Mouse (Mus musculus): ENCODE measurements around the gene Uvrag.

Gene Uvrag

DNA sequence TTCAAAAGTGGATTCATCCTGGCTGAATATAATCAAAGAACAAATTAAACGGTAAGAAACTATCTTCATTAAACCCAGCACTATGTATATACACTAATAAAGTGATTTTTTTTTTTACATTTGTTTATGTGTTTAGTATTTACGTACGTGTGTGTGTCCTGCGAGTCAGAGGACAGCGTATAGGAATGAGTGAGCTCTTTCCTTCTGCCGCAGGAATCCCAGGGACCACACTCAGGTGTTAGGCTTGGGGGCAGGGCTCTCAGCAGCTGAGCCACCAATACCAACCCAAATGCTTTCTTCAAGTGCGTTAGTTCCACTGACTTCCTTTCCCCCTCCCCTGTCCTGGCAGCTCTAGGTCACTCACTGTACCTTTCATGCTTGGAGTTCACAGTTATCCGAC lies 125.0 kb downstream of the Uvrag start:
- DNase-seq: no peak

DNA sequence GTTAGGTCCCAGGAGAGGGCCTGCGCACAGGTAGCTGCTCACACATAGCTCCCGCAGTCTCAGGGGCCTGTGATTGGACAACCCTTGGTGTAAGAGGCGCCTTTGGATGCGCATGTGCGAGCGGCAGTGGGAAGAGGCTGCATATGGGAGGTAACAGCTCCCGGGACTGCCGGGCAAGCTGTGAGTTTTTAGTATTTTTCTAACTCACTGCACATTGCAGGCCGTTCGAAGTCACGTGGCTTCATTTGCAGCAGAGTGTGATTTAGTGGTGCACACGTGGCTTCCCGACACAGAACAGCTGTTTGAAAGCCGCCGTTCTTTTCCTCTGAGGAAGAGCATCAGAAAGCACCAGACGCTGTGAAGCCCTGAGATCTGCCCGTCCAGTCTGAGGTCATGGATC lies 125.5 kb downstream of the Uvrag start:
- peak; percentile 36 for DNase-seq

- no peak for DNase-seq
Observed at GRCm38 (mm10) chr7:99014620-99015019, 126.3 kb downstream of the Uvrag start.

DNA sequence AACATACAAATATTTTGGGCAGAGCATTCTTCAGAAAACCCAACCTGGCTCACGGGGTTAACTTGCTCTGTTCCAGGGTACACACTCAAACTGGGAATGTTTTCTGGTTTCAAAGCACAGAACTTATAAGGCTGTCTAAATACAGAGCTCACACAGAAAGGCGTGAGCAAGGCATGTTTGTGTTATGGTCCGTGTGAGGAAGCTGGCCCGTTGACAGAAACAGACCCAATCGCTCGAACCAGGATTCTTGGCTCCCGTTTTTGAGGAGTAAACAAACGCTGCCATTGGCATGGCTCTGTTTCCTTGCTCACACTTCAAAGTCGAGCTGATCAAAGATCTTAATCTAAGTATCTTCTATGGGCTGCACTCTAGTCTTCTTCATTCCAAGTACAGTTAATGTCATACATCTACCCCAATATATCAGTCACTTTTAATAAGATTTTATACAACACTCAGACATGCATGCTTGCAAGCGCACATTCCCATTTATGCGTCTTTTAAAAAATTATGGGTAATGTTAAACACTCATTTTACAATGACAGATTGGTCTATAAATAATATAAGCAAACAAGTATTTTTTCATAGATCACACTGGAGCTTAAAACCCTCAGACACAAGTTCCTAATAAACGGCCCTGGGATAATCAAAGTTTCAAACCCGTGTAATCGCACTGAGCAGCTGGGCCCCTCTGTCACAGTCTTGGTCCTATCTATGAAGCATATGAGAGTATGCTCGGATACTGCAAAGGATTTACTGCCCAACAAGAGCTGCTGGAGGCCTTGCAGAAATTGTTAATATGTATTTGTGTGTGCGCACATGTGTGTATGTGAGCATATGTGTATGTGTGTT lies 133.2 kb downstream of the Uvrag start:
- no peak for DNase-seq

DNA sequence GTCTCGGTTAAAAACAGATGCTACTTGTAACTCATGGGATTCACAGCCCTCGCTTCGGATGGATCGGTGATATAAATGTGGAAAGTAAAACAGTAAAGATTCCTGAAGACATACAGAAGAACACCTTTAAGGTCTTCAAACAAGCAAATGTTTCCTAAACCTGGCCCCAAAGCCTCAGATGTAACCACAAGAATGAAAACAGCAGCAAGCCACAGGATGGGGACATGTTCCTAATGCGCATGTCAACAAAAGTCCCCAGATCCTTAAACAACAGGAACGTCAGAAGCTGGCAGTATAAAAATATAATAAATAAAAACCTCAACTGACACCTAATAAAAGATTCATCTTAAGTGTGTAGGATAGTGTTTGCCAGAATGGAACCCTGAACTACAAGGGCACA lies 137.7 kb downstream of the Uvrag start:
- no peak for DNase-seq

GRCm38 (mm10) chr7:98998722-98999121 lies 142.2 kb downstream of the Uvrag start:
- no peak for DNase-seq

DNA sequence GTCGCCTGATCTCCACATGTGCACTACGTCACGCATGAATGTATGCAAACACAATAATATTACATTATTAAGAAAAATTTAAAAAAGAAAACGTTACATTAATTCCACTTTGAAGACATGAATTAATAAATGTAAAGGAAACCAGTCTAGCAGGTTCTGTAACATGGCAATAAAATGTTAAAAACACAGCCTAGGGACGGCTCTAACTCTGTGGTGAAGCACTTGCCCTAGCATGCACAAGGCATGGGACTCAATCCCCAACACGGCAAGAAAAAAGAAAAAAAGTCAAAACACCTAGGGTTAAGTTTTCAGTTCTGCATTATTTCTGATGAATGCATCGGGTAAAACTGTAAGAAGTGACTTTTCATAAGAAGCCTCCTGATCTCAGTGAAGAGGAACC lies 143.2 kb downstream of the Uvrag start:
- no peak for DNase-seq

- DNase-seq: no peak
Observed at GRCm38 (mm10) chr7:98996791-98997190, 144.2 kb downstream of the Uvrag start.

DNA sequence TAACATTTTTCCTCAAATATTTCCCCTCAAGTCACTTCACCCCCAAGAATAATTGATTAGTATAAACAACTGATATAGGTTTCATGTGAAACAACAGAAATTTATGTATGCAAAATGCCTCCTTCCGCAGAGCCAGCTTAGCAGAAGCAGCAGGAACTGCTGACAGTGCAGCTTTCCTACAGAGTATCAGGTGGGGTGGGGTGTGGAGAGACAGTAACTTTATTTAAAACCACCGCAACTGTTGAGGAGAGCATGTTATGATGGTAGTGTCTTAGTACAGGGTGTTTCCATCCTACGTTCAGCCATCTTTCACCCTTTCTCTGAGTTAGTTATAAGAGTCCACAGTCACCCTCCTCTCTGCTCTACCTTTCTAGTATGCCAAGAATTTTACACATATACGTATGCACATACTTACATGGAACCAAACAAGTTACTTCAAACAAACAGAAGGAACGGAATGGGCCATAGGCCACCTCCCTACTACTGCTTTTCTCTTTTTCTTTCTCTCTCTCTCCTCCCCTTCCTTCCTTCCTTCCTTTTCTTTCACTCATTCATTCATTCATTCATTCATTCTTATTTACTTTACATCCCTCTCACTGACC lies 145.7 kb downstream of the Uvrag start:
- no peak for DNase-seq

DNA sequence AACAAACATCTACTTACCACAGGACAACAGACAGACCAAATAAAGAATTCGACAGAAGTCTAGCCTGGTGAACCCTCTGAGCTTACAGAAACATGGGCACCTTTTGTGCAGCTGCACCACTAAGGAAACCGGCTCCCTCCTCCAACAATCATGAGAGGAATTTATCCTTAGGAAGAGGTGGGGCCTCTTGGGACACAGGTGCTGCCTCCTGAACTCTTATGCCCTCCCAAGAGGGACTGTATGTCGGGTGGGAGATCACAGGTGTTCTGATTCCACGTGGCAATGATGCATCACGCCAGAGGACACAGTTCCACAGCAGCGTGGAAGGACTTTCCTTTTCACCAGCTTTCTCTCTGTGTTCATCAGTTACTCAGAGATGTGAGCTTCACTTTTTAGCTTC lies 146.8 kb downstream of the Uvrag start:
- no peak for DNase-seq

- DNase-seq: no peak
Observed at GRCm38 (mm10) chr7:98993395-98993794, 147.5 kb downstream of the Uvrag start.

DNA sequence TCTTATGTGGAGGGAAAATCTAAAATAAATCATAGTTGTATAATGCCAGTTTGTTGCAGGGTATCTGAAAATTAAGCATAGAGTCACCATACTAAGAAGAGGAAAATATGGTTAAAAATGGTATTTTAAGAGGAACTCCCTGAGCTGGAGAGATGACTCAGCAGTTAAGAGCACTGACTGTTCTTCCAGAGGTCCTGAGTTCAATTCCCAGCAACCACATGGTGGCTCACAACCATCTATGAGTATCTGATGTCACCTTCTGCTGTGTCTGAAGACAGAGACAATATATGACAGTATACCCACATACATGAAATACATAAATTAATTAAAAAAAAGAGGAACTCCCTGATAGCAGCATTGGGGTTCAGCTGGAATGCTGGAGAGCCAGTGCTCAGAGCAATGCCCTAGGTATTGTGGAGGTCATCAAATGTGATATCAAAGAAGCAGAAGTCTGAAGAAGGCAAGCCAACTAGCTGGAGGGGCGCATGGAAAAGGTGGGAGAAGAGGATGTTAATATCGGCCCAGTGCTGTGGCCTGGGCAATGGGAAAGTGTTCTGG lies 149.7 kb downstream of the Uvrag start:
- DNase-seq: no peak

DNA sequence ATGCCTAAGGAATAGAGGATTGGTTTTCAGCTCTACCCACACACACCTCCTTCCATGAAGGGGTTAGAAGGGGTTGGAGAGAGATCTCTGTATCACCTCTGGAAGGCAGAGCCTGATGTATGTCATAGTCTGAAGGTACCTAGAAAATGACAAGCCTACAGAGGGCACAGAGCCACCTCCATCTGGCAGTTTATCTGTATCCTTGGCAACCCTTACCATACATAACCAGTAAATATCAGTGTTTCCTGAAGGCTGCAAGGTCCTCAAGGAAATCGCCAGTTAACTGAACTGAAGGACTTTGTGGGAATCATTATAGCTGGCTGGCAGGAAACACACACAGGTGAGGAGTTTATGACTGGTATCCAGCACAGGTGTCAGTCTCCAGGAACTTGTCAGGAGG lies 150.4 kb downstream of the Uvrag start:
- DNase-seq: no peak

DNA sequence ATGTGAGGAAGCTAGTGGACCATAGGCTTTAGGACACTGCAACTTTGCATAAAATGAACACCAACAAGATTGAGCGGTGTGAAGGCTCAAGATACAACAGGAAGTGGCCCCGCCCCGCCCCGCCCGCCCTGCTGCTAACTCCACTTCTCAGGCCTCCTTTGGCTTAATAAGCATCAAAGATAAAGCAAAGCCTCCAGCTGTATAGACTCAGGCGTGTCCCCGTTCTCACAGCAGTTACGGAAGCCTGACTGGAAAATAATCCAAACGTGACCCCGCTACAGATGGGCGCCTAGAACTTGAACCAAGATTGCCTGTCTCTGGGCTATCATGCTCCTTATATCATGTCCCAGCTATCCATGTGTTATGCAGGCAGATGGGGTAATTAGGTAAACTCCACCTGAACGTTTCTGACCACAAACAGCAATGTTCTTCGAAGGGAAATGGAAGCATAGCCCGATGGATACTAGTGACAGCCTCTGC lies 153.9 kb downstream of the Uvrag start:
- DNase-seq: no peak

GRCm38 (mm10) chr7:98985935-98986334 lies 155.0 kb downstream of the Uvrag start:
- no peak for DNase-seq

GRCm38 (mm10) chr7:98985489-98985888 lies 155.5 kb downstream of the Uvrag start:
- DNase-seq: no peak

GRCm38 (mm10) chr7:98984319-98984718 lies 156.6 kb downstream of the Uvrag start:
- no peak for DNase-seq

DNA sequence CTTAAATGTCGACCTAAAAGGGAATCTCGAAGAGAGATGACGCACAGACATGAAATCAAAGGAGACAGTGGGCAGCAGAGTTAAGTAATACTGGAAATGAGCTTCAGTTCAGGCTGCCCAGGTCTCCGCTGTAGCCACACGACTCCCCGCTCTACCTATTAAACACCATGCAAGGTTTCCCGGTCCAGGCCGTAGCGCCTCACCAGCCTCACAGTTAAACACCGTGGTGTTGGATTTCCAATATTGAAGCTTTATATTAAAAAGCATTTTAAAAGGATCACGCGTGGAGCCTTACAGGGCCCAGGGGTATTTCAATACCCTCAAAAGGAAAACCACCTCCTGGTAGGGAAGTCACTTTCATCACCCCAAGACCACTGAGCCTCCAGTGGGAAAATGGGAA lies 157.9 kb downstream of the Uvrag start:
- no peak for DNase-seq

DNA sequence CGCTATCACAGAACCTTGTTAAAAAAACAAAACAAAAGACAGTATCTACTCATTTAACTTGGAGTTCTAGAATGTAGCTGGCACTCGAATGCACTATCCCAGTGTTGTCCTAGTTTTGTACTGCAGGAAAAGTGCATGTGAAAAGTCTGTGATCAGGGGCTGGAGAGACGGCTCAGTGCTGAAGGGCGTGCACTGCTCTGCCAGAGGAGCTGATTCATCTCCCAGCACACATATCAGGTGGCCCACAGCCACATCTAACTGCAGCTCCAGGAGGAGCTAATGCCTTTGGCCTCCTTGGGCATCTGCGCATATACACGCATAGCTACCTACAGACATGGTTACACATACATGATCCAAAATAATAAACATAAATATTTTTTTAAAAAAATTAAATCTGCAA lies 159.5 kb downstream of the Uvrag start:
- no peak for DNase-seq

- DNase-seq: no peak
Observed at GRCm38 (mm10) chr7:98976839-98977457, 164.0 kb downstream of the Uvrag start.

- DNase-seq: no peak
Observed at GRCm38 (mm10) chr7:98974590-98974989, 166.4 kb downstream of the Uvrag start.

- DNase-seq: peak; percentile 44
Observed at GRCm38 (mm10) chr7:98970721-98971120, 170.2 kb downstream of the Uvrag start.

DNA sequence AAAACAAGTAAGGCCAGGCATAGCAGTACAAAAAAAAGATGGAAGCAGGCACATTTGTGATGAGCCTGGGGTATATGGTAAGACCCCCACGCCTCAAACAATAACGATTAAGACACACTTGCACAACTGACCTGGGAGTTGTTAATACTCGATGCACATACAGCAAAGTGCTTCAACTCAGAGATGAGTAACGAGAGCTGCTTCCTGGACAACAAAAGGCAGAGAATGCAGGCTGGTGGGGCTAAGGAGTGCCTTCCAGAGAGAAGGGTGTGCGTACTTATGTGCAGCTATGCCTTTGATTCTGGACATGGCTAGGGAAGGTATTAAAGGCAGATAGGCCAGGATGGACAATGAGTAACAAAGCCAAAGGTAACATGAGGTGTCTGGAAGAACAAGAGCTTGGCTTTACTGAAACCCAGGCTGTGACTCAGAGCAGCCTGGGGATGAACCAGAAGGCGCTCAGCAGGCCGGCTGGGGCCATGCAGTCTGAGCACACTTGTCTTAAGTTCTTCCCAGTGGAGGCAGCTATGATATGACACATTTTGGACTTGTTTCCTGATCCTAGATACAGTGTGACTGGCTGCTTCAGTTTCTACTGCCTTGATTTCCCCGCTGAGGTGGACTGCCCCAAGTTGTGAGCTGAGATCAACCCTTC lies 172.1 kb downstream of the Uvrag start:
- no peak for DNase-seq

Measured in kidney, postnatal 14 days (tissue).